Comparison of ENCODE assay signal across 8 mouse cellular contexts in genomic region chr1:136949323-136949741, GRCm38 (mm10). TPM values are rescaled to one million over a fixed set of nuclear protein-coding genes. Genes with fewer than 3 reads are reported as not detected.
DNase-seq lines count a peak whose midpoint lies in the region; ATAC-seq and TF ChIP-seq lines count a peak whose summit lies in the region.

No protein-coding gene starts in this region.

- no peak for TF ChIP-seq CTCF in kidney, adult 2 months (conservative IDR thresholded peaks at IDR 0.05; ENCODE audit: insufficient read depth, insufficient read length, low read depth, low read length)

- H3K9me3 ChIP-seq in embryonic facial prominence, embryonic 10.5 days = no peaks in the 10 kb centered on the region
- 0 out of 2 replicates have a peak, but pooled peaks cover 3% of the 10 kb centered on the region for H3K9me3 ChIP-seq in hindbrain, embryonic 15.5 days
- H3K9me3 ChIP-seq in midbrain, embryonic 13.5 days = no peaks in the 10 kb centered on the region

- peak overlapping the region; percentile 30; the same call in 1 of the 2 replicates for H3K4me3 ChIP-seq in kidney, adult 2 months (ENCODE audit: insufficient read depth, low read depth, low read length)
- H3K4me3 ChIP-seq in embryonic facial prominence, embryonic 10.5 days = peak overlapping the region; percentile 64
- peak overlapping the region; percentile 42 for H3K4me3 ChIP-seq in hindbrain, embryonic 15.5 days
- H3K4me3 ChIP-seq in midbrain, embryonic 13.5 days (replicated peaks) = peak overlapping the region; percentile 52

- H3K9ac ChIP-seq in hindbrain, embryonic 15.5 days = no peak overlapping the region
- H3K9ac ChIP-seq in midbrain, embryonic 13.5 days (replicated peaks) = peak overlapping the region; percentile 62

- DNase-seq in kidney, adult 2 months = no peak
- no peak for DNase-seq in kidney, adult 18-20 months
- peak; percentile 51 for DNase-seq in embryonic facial prominence, embryonic 10.5 days (ENCODE audit: low spot score)
- no peak for DNase-seq in right cerebral cortex, adult 2 months (ENCODE audit: low spot score in 2 of 2)
- DNase-seq in left cerebral cortex, postnatal 10 days (ENCODE audit: extremely low spot score in 1 of 2, low spot score in 2 of 2) = no peak
- DNase-seq in layer of hippocampus, postnatal 10 days (ENCODE audit: low spot score in 2 of 2) = no peak

- TF ChIP-seq POLR2A in kidney, adult 2 months (IDR thresholded peaks at IDR 0.05; ENCODE audit: low read depth, low read length) = no peak

- H3K36me3 ChIP-seq in kidney, adult 2 months (ENCODE audit: control insufficient read depth, insufficient read depth, low read length) = no peaks in the 10 kb centered on the region
- no peaks in the 10 kb centered on the region for H3K36me3 ChIP-seq in embryonic facial prominence, embryonic 10.5 days (replicated peaks)
- no peaks in the 10 kb centered on the region for H3K36me3 ChIP-seq in hindbrain, embryonic 15.5 days
- no peaks in the 10 kb centered on the region for H3K36me3 ChIP-seq in midbrain, embryonic 13.5 days

- WGBS in kidney, adult 2 months = 4% methylated on average over 12 of the region's 12 CpGs
- WGBS in embryonic facial prominence, embryonic 10.5 days = under 1% methylated on average over 12 of the region's 12 CpGs
- WGBS in hindbrain, embryonic 15.5 days = 1% methylated on average over 12 of the region's 12 CpGs
- WGBS in midbrain, embryonic 13.5 days = 0% methylated on average over 12 of the region's 12 CpGs

- peak overlapping the region; percentile 88 for H3K4me2 ChIP-seq in hindbrain, embryonic 15.5 days
- peak overlapping the region; percentile 94 for H3K4me2 ChIP-seq in midbrain, embryonic 13.5 days (replicated peaks)

- H3K27ac ChIP-seq in kidney, adult 2 months (ENCODE audit: insufficient read depth, low read depth, low read length) = no peak overlapping the region
- peak overlapping the region; percentile 72 for H3K27ac ChIP-seq in embryonic facial prominence, embryonic 10.5 days (replicated peaks)
- no peak overlapping the region for H3K27ac ChIP-seq in hindbrain, embryonic 15.5 days (replicated peaks)
- no peak overlapping the region for H3K27ac ChIP-seq in midbrain, embryonic 13.5 days

- H3K4me1 ChIP-seq in kidney, adult 2 months (ENCODE audit: control insufficient read depth, insufficient read depth, low read length) = peaks cover 3% of the 10 kb centered on the region; the same call in 1 of the 2 replicates
- peaks cover 70% of the 10 kb centered on the region for H3K4me1 ChIP-seq in embryonic facial prominence, embryonic 10.5 days
- H3K4me1 ChIP-seq in hindbrain, embryonic 15.5 days (replicated peaks) = peaks cover 30% of the 10 kb centered on the region
- peaks cover 63% of the 10 kb centered on the region for H3K4me1 ChIP-seq in midbrain, embryonic 13.5 days (replicated peaks)

- intact Hi-C loops in left cerebral cortex, postnatal 10 days (cut with DNase I) = loop anchor here (2.0 kb wide), 1 partner anchor 271 kb away; no protein-coding TSS in a partner anchor

- H3K27me3 ChIP-seq in kidney, adult 2 months (replicated peaks; ENCODE audit: control insufficient read depth, insufficient read depth, low read length) = peaks cover 23% of the 10 kb centered on the region
- peaks cover 100% of the 10 kb centered on the region for H3K27me3 ChIP-seq in embryonic facial prominence, embryonic 10.5 days (replicated peaks; ENCODE audit: low read depth, poor library complexity, severe bottlenecking)
- peaks cover 80% of the 10 kb centered on the region for H3K27me3 ChIP-seq in hindbrain, embryonic 15.5 days
- H3K27me3 ChIP-seq in midbrain, embryonic 13.5 days = peaks cover 100% of the 10 kb centered on the region

- no peak; the same call in 1 of the 2 replicates for ATAC-seq in hindbrain, embryonic 15.5 days (ENCODE audit: low FRiP score, low read depth)
- peak; percentile 37; the same call in 1 of the 2 replicates for ATAC-seq in midbrain, embryonic 13.5 days

RNA-seq across cellular contexts. Expression of gene Nr5a2, which starts 10.9 kb away (rescaled TPM):
- polyA plus RNA-seq in kidney, adult 2 months (2012; rRNA removed) = 0.38 and 0.58 TPM in 2 replicates
- polyA plus RNA-seq in embryonic facial prominence, embryonic 10.5 days (2016; fragmentation: Nextera tagmentation; extraction: Ambion mirVana) = 1.1 and 1.3 TPM in 2 replicates
- polyA plus RNA-seq in hindbrain, embryonic 15.5 days (2015; fragmentation: Nextera tagmentation; extraction: Ambion mirVana) = 0.70 and 1.2 TPM in 2 replicates
- 2.1 TPM in 2 replicates for polyA plus RNA-seq in midbrain, embryonic 13.5 days (2015; fragmentation: Nextera tagmentation; extraction: Ambion mirVana)
- total RNA-seq in left cerebral cortex, postnatal 10 days (2021) = under 1 TPM; 0.26 to 0.34 TPM
- total RNA-seq in layer of hippocampus, postnatal 10 days (2021) = not detected
